Mouse (Mus musculus): Measurements from ENCODE around the gene Cd164.

The Cd164 gene

GRCm38 (mm10) chr10:41546396-41547165, 27.4 kb downstream of the Cd164 start:
- DNase-seq (ENCODE audit: low spot score): no peak

GRCm38 (mm10) chr10:41550711-41551110, 31.5 kb downstream of the Cd164 start:
- DNase-seq (ENCODE audit: low spot score): no peak

GRCm38 (mm10) chr10:41552319-41552718, 33.1 kb downstream of the Cd164 start:
- DNase-seq (ENCODE audit: low spot score): no peak

- no peak for DNase-seq (ENCODE audit: low spot score)
These were observed 33.8 kb downstream of the Cd164 start for GRCm38 (mm10) chr10:41552847-41553589.

- no peak for DNase-seq (ENCODE audit: low spot score)
These were observed 34.5 kb downstream of the Cd164 start for GRCm38 (mm10) chr10:41553711-41554110.

GRCm38 (mm10) chr10:41555081-41555480, 35.9 kb downstream of the Cd164 start:
- DNase-seq (ENCODE audit: low spot score): no peak

- no peak for DNase-seq (ENCODE audit: low spot score)
These were observed 39.2 kb downstream of the Cd164 start for GRCm38 (mm10) chr10:41558401-41558800.

GRCm38 (mm10) chr10:41561701-41562395, 42.6 kb downstream of the Cd164 start:
- no peak for DNase-seq (ENCODE audit: low spot score)

GRCm38 (mm10) chr10:41565141-41565540, 45.9 kb downstream of the Cd164 start:
- DNase-seq (ENCODE audit: low spot score): no peak

- DNase-seq (ENCODE audit: low spot score): no peak
These were observed 49.1 kb downstream of the Cd164 start for GRCm38 (mm10) chr10:41568306-41568705.

GRCm38 (mm10) chr10:41571065-41571464, 51.9 kb downstream of the Cd164 start:
- DNase-seq (ENCODE audit: low spot score): no peak

GRCm38 (mm10) chr10:41572274-41572673, 53.1 kb downstream of the Cd164 start:
- no peak for DNase-seq (ENCODE audit: low spot score)

GRCm38 (mm10) chr10:41573190-41573589, 54.0 kb downstream of the Cd164 start:
- DNase-seq (ENCODE audit: low spot score): peak; percentile 20

GRCm38 (mm10) chr10:41575451-41576327, 56.5 kb downstream of the Cd164 start:
- DNase-seq (ENCODE audit: low spot score): no peak

- DNase-seq (ENCODE audit: low spot score): no peak
These were observed 57.2 kb downstream of the Cd164 start for GRCm38 (mm10) chr10:41576328-41576833.

- DNase-seq (ENCODE audit: low spot score): no peak
These were observed 59.3 kb downstream of the Cd164 start for GRCm38 (mm10) chr10:41578541-41578940.

GRCm38 (mm10) chr10:41580441-41580840, 61.2 kb downstream of the Cd164 start:
- DNase-seq (ENCODE audit: low spot score): no peak
